Mouse (Mus musculus): ENCODE measurements around the gene Itpka.

DNA sequence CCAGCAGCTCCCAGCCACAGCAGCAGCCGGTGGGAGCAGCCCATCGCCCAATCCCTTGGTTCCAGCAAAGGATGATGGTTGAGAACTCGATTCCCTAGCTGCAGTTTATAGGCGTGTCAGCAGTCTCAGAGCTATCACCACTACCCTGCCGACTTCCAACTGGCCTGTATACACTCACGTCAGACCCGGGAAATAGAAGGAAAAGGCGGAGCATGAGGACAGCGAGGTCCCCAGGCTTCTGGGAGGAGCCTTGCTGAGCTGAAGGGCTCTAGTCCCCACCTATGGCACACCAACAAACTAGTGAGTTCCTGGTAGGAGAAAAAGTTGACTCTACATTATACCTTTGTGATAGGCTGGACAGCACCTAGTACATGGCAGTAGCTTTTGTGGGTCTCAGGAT is 18.1 kb downstream of the Itpka start, which contains the start of gene Ltk:
- TF ChIP-seq CTCF (IDR thresholded peaks at IDR 0.05; ENCODE audit: control insufficient read depth, insufficient read depth, insufficient read length), result no peak
- no peak for TF ChIP-seq MAX (IDR thresholded peaks at IDR 0.05)
- TF ChIP-seq USF1 (IDR thresholded peaks at IDR 0.05; ENCODE audit: low read depth), result no peak
- no peak for TF ChIP-seq CEBPB (IDR thresholded peaks at IDR 0.05; ENCODE audit: low read depth)
- no peak for TF ChIP-seq MYOD1 (IDR thresholded peaks at IDR 0.05; ENCODE audit: control insufficient read depth, insufficient read length, low read depth)
- TF ChIP-seq FOSL1 (IDR thresholded peaks at IDR 0.05; ENCODE audit: insufficient read depth, low read length, poor library complexity, severe bottlenecking), result no peak

Data from C2C12 (cell line).